Mouse (Mus musculus): Measurements from ENCODE around the gene Grb10.

- TF ChIP-seq POLR2A (IDR thresholded peaks at IDR 0.05; ENCODE audit: low read depth, low read length) (no peak), CTCF (IDR thresholded peaks at IDR 0.05; ENCODE audit: borderline replicate concordance, insufficient read depth, low read length) (no peak)
Measured at GRCm38 (mm10) chr11:12041379-12041778, 2.9 kb upstream of the Grb10 start.
